Mouse (Mus musculus): ENCODE measurements around the gene Ptgr1. TPM values are rescaled to one million over a fixed set of nuclear protein-coding genes. Genes with fewer than 3 reads are reported as not detected.

Ptgr1 gene
- 105 and 120 TPM in 2 replicates for polyA plus RNA-seq (2015; fragmentation: Nextera tagmentation; extraction: Ambion mirVana)

DNA sequence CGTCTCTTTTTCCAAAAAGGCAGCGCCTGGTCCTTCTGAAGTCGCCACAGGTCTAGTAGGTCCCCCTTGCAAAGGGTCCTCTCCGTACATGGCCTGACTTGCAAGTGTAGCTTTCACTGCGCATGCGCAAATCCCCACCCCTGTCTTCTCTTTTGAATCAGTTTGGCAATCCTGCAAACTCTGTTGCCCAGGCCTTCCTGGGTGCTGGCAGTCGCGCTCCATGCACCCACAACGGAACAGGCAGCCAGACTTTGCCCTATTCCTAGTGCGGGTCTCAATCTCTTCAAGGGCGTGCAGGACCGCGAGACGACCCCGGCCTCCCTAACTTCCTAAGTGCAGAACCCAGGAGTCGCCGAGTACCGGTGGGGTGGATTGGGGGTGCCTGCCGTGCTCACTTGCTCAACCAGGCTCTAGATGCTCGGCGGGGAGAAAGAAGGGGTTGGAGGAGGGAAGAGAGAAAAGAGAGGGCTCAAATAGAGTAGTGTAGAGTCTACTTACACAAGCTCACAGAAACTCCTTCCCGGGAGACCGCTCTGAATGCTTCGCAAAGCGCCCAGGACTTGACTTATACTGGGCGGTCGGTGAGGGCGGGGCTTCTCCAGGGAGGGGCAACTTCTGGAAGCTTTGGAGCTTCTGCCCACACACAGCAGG, at the start of gene Ptgr1:
Gene Ptgr1 (minus strand): TSS at position 580 of the 651 bp plus-strand sequence.
- Histone ChIP-seq H3K9me3 (replicated peaks; ENCODE audit: control insufficient read depth, low read length) (no peaks in the 10 kb centered on the region), H3K4me2 (ENCODE audit: low read depth, low read length) (peak within 1 kb of the TSS; percentile 70), H3K4me3 (replicated peaks; ENCODE audit: low read length) (peak within 1 kb of the TSS; percentile 76), H3K27me3 (ENCODE audit: control insufficient read depth, insufficient read depth, low read length) (no peaks in the 10 kb centered on the region), H3K4me1 (ENCODE audit: control insufficient read depth, insufficient read depth, low read length) (peaks cover 14% of the 10 kb centered on the region), H3K36me3 (ENCODE audit: control insufficient read depth, insufficient read depth, low read length) (no peaks in the 10 kb centered on the region), H3K9ac (ENCODE audit: low read length) (peak within 1 kb of the TSS; percentile 83), H3K27ac (ENCODE audit: low read length) (peak within 1 kb of the TSS; percentile 88)
- 1% methylated on average over 28 of the region's 28 CpGs for WGBS
- peak; percentile 84 for ATAC-seq (ENCODE audit: insufficient read depth, low FRiP score)

DNA sequence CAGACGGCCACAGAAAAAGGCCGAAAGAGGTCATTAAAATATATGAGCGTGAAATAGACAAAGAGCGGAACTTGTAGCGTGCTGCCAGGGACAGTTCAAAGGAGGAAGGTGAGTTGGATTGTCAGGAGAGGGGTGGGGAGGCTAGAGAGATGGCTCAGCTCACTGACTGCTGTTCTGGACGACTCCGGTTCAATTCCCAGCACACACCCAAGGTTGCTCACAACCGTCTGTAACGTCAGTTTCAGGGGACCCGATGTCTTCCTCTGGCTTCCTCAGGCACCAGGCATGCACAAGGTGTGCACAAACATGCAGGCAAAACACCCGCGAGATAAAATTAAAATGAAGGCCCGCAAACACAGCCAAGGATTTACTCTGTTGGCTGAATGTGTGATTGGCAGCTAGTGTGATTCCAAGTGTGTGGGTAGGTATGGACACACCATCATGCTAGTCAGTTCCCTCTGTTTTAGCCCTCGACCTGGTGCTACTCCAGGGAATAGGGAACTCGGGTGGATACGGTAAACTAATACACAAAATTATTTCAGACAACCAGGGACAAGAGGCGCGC, 48.9 kb upstream of the Ptgr1 start:
- peaks cover 9% of the 10 kb centered on the region; the same call in 1 of the 2 replicates for H3K4me1 ChIP-seq (ENCODE audit: control insufficient read depth, insufficient read depth, low read length)
- 0 out of 2 replicates have a peak, but pooled peaks cover 2% of the 10 kb centered on the region for H3K36me3 ChIP-seq (ENCODE audit: control insufficient read depth, insufficient read depth, low read length)
- H3K27me3 ChIP-seq (ENCODE audit: control insufficient read depth, insufficient read depth, low read length), result no peaks in the 10 kb centered on the region
- H3K9me3 ChIP-seq (replicated peaks; ENCODE audit: control insufficient read depth, low read length), result no peaks in the 10 kb centered on the region
- H3K9ac ChIP-seq (ENCODE audit: low read length), result peak overlapping the region; percentile 93
- ATAC-seq (ENCODE audit: insufficient read depth, low FRiP score), result no peak; the same call in 1 of the 2 replicates
- H3K4me3 ChIP-seq (replicated peaks; ENCODE audit: low read length), result peak overlapping the region; percentile 77
- peak overlapping the region; percentile 56 for H3K4me2 ChIP-seq (ENCODE audit: low read depth, low read length)
- WGBS, result 57% methylated on average over 18 of the region's 18 CpGs
- no peak overlapping the region for H3K27ac ChIP-seq (ENCODE audit: low read length)

DNA sequence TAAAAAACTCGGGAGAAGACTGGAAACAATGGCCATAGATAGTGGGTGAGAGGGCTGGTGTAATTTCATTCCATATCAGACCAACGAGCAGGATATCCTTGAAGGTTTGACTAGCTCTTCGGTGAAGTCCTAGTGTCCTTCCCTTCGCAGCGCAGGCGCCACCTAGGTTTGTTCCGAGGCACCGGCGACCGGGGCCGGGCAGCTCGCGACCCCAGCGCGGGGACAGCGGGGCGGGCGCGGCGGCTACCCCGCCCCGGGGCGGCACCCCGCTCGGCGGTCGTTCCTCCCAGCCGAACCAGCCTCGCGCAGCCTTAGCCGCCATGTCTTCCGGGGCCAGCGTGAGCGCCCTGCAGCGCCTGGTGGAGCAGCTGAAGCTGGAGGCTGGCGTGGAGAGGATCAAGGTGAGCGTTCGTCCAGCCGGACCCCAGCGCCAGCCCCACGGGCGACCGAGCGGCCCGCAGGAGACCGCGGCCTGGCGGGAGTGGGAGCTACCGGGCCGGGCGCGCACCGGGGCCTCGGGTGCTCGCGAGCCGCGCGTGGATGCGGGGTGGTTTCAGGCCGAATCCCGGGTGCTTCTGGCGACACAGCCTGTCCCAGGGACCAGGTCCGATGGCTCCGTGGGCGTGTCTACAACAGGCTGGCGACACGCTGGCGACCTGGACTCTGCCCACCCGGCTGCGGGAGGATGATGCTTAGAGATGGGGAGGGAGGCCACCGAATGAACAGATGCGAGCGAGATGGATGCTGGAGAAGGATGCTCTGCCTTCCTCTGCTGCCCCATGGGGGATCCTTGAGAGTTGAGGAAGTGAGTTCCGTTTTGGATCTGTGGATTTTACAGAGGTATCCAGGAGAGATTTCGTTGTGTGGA, 48.2 kb upstream of the Ptgr1 start, which contains the start of gene Gng10:
Gene Gng10 (plus strand): TSS at position 171 of the 868 bp plus-strand sequence.
- ATAC-seq (ENCODE audit: insufficient read depth, low FRiP score), result peak; percentile 89
- H3K4me2 ChIP-seq (ENCODE audit: low read depth, low read length), result peak within 1 kb of the TSS; percentile 56
- peak within 1 kb of the TSS; percentile 62; the same call in 1 of the 2 replicates for H3K27ac ChIP-seq (ENCODE audit: low read length)
- no peaks in the 10 kb centered on the region for H3K9me3 ChIP-seq (replicated peaks; ENCODE audit: control insufficient read depth, low read length)
- 9% methylated on average over 76 of the region's 76 CpGs for WGBS
- H3K36me3 ChIP-seq (ENCODE audit: control insufficient read depth, insufficient read depth, low read length), result no peaks in the 10 kb centered on the region
- H3K27me3 ChIP-seq (ENCODE audit: control insufficient read depth, insufficient read depth, low read length), result no peaks in the 10 kb centered on the region
- peak within 1 kb of the TSS; percentile 93 for H3K9ac ChIP-seq (ENCODE audit: low read length)
- H3K4me3 ChIP-seq (replicated peaks; ENCODE audit: low read length), result peak within 1 kb of the TSS; percentile 77
- peaks cover 9% of the 10 kb centered on the region; the same call in 1 of the 2 replicates for H3K4me1 ChIP-seq (ENCODE audit: control insufficient read depth, insufficient read depth, low read length)

DNA sequence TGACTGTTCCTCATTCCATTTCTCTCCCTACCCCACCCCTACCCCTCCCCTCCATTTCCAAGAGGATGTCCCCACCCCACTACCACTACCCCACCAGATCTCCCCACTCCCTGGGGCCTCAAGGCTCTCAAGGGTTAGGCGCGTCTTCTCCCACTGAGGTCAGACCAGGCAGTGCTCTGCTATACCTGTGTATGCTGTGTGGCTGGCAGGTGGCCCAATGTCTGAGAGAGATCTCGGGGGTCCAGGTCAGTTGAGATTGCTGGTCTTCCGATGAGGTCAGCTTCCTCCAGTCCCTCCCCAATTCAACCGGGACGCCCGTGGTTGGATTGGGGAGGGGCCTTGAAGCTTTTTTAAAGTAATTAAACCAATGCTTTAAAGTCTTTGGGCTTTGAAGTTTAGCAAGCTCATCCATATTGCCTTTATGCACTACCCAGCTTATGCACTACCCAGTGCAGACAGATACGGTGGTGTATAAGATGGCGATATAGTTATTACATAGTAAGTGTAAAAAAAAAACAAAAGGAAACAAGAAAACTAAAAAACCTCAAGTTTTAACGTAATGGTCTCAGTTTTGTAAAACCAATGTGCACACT, 47.5 kb upstream of the Ptgr1 start:
- H3K9ac ChIP-seq (ENCODE audit: low read length), result peak overlapping the region; percentile 93
- peaks cover 9% of the 10 kb centered on the region; the same call in 1 of the 2 replicates for H3K4me1 ChIP-seq (ENCODE audit: control insufficient read depth, insufficient read depth, low read length)
- H3K9me3 ChIP-seq (replicated peaks; ENCODE audit: control insufficient read depth, low read length), result no peaks in the 10 kb centered on the region
- no peaks in the 10 kb centered on the region for H3K27me3 ChIP-seq (ENCODE audit: control insufficient read depth, insufficient read depth, low read length)
- H3K36me3 ChIP-seq (ENCODE audit: control insufficient read depth, insufficient read depth, low read length), result no peaks in the 10 kb centered on the region
- H3K27ac ChIP-seq (ENCODE audit: low read length), result no peak overlapping the region
- 0 out of 2 replicates have a peak, but pooled peaks have one; percentile 30 for ATAC-seq (ENCODE audit: insufficient read depth, low FRiP score)
- WGBS, result 82% methylated on average over 10 of the region's 10 CpGs
- peak overlapping the region; percentile 77 for H3K4me3 ChIP-seq (replicated peaks; ENCODE audit: low read length)
- H3K4me2 ChIP-seq (ENCODE audit: low read depth, low read length), result peak overlapping the region; percentile 56

DNA sequence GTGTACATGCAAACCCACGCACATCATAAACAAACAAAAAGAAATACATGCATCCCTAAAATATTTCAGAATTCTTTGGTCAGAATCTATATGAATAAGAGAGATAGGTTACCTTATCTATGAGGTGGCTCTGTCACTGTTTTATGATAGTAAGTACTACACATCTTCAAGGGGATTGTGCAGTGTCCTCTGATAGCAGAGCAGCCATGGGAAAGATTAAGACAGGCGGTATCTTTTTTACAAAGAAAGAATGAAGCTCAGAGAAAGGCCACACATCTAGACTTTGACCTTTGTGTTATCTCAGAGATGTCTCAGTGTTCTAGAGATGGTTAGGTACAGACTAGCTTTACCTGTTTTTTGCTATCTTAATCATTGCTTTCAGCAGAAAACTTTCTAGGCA, 30.0 kb upstream of the Ptgr1 start:
- no peaks in the 10 kb centered on the region for H3K27me3 ChIP-seq (ENCODE audit: control insufficient read depth, insufficient read depth, low read length)
- H3K9me3 ChIP-seq (replicated peaks; ENCODE audit: control insufficient read depth, low read length), result no peaks in the 10 kb centered on the region
- H3K9ac ChIP-seq (ENCODE audit: low read length), result no peak overlapping the region
- WGBS, result 78% methylated on average over 2 of the region's 2 CpGs
- H3K4me3 ChIP-seq (replicated peaks; ENCODE audit: low read length), result no peak overlapping the region
- no peak overlapping the region for H3K27ac ChIP-seq (ENCODE audit: low read length)
- no peaks in the 10 kb centered on the region for H3K4me1 ChIP-seq (ENCODE audit: control insufficient read depth, insufficient read depth, low read length)
- ATAC-seq (ENCODE audit: insufficient read depth, low FRiP score), result no peak
- H3K36me3 ChIP-seq (ENCODE audit: control insufficient read depth, insufficient read depth, low read length), result peaks cover 10% of the 10 kb centered on the region; the same call in 1 of the 2 replicates
- H3K4me2 ChIP-seq (ENCODE audit: low read depth, low read length), result no peak overlapping the region

DNA sequence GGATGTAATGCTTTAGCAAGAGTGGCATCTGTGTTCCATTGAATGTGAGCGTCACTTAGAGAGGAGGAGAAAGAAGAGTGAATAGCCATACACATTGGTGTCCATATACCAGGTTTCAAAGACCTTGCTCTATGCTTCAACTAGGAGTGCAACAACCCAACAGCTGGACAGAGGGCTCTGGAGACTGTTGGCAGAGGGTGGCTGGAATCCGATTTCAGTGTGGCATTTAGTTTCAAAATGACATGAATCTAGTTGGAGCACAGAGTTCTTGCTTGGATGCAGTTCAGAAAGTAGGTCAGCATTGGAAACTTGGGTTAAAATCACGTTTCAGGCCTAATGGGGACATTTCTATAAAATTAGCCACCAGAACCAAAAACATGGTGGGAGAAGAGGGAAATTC, 28.3 kb upstream of the Ptgr1 start:
- no peak overlapping the region for H3K4me2 ChIP-seq (ENCODE audit: low read depth, low read length)
- WGBS, result 83% methylated on average over 3 of the region's 3 CpGs
- H3K27me3 ChIP-seq (ENCODE audit: control insufficient read depth, insufficient read depth, low read length), result no peaks in the 10 kb centered on the region
- no peaks in the 10 kb centered on the region for H3K4me1 ChIP-seq (ENCODE audit: control insufficient read depth, insufficient read depth, low read length)
- no peak overlapping the region for H3K4me3 ChIP-seq (replicated peaks; ENCODE audit: low read length)
- peaks cover 7% of the 10 kb centered on the region; the same call in 1 of the 2 replicates for H3K36me3 ChIP-seq (ENCODE audit: control insufficient read depth, insufficient read depth, low read length)
- H3K9ac ChIP-seq (ENCODE audit: low read length), result no peak overlapping the region
- H3K9me3 ChIP-seq (replicated peaks; ENCODE audit: control insufficient read depth, low read length), result no peaks in the 10 kb centered on the region
- H3K27ac ChIP-seq (ENCODE audit: low read length), result no peak overlapping the region
- ATAC-seq (ENCODE audit: insufficient read depth, low FRiP score), result no peak

DNA sequence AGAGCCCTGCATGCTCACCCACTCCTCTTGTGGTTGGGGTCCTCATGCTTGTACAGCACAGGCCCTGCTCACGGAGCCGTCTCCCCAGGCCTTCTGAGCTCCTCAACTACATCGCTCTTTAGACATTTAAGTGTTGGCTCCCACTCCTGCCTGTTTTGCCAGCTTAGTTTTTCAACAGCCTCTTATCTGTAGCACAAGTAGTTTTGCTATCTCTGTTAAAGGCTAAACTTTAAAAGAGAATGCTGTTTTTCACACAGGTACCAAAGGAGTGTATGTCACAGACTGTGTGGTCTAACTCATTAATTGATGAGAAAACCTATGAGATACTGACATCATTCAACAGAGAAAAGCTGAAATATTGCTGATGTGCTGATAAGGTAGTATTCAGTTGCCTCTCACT, 24.5 kb upstream of the Ptgr1 start:
- H3K27me3 ChIP-seq (ENCODE audit: control insufficient read depth, insufficient read depth, low read length), result no peaks in the 10 kb centered on the region
- no peak overlapping the region for H3K9ac ChIP-seq (ENCODE audit: low read length)
- no peak for ATAC-seq (ENCODE audit: insufficient read depth, low FRiP score)
- H3K4me1 ChIP-seq (ENCODE audit: control insufficient read depth, insufficient read depth, low read length), result no peaks in the 10 kb centered on the region
- WGBS, result 67% methylated on average over 3 of the region's 3 CpGs
- no peak overlapping the region for H3K4me3 ChIP-seq (replicated peaks; ENCODE audit: low read length)
- H3K4me2 ChIP-seq (ENCODE audit: low read depth, low read length), result no peak overlapping the region
- H3K36me3 ChIP-seq (ENCODE audit: control insufficient read depth, insufficient read depth, low read length), result no peaks in the 10 kb centered on the region
- H3K9me3 ChIP-seq (replicated peaks; ENCODE audit: control insufficient read depth, low read length), result no peaks in the 10 kb centered on the region
- no peak overlapping the region for H3K27ac ChIP-seq (ENCODE audit: low read length)

DNA sequence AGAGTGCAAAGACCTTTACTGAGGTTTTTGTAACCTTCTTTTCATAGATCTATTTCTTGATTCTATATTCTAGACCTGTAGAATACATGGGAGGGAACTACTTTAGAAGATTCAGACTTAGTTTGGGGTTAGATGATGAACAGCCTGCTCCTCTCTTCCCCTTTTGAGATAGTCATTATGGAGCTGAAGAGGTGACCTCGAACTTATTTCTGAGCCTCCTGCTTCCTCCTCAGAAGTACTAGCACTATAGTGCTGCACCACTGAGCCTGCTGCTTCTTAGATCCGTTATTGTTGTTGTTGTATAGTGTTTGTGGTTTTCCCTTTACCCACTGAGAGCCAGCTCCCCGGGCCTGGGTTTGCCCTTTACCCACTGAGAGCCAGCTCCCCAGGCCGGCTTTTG, 22.8 kb upstream of the Ptgr1 start:
- Histone ChIP-seq H3K27ac (ENCODE audit: low read length) (no peak overlapping the region), H3K4me3 (replicated peaks; ENCODE audit: low read length) (no peak overlapping the region), H3K4me2 (ENCODE audit: low read depth, low read length) (no peak overlapping the region), H3K9ac (ENCODE audit: low read length) (no peak overlapping the region), H3K36me3 (ENCODE audit: control insufficient read depth, insufficient read depth, low read length) (no peaks in the 10 kb centered on the region), H3K9me3 (replicated peaks; ENCODE audit: control insufficient read depth, low read length) (no peaks in the 10 kb centered on the region), H3K4me1 (ENCODE audit: control insufficient read depth, insufficient read depth, low read length) (no peaks in the 10 kb centered on the region), H3K27me3 (ENCODE audit: control insufficient read depth, insufficient read depth, low read length) (no peaks in the 10 kb centered on the region)
- ATAC-seq (ENCODE audit: insufficient read depth, low FRiP score), result no peak
- 80% methylated on average over 4 of the region's 4 CpGs for WGBS

Measured in stomach, embryonic 16.5 days (tissue).